Mouse (Mus musculus): ENCODE measurements around the gene Nts.
"Not testable (repeated sequence)": the region's sequence is repeated elsewhere in the genome, so short reads cannot be mapped to it uniquely, and the experiment has no call there.

Nts gene

GRCm38 (mm10) chr10:102490386-102490785, at the start of gene Nts:
Gene Nts (minus strand): TSS chr10:102490486.
- DNase-seq (ENCODE audit: low read depth, low spot score), result no peak

- no peak for DNase-seq (ENCODE audit: low read depth, low spot score)
Measured at GRCm38 (mm10) chr10:102527901-102528300, 37.6 kb upstream of the Nts start.

GRCm38 (mm10) chr10:102514159-102514558, 23.9 kb upstream of the Nts start:
- DNase-seq (ENCODE audit: low read depth, low spot score), result no peak

- peak; percentile 26 for DNase-seq (ENCODE audit: low read depth, low spot score)
Measured at GRCm38 (mm10) chr10:102511807-102512461, 21.6 kb upstream of the Nts start, which contains the start of gene Rassf9. Gene Rassf9 (plus strand): TSS chr10:102512222.

- DNase-seq (ENCODE audit: low read depth, low spot score), result no peak
Measured at GRCm38 (mm10) chr10:102511461-102511806, 21.1 kb upstream of the Nts start.

GRCm38 (mm10) chr10:102507386-102507785, 17.1 kb upstream of the Nts start:
- no peak for DNase-seq (ENCODE audit: low read depth, low spot score)

- peak; percentile 9 for DNase-seq (ENCODE audit: low read depth, low spot score)
Measured at GRCm38 (mm10) chr10:102498754-102499153, 8.5 kb upstream of the Nts start.

GRCm38 (mm10) chr10:102491792-102492191, 1.5 kb upstream of the Nts start:
- DNase-seq (ENCODE audit: low read depth, low spot score), result peak; percentile 30

- DNase-seq (ENCODE audit: low read depth, low spot score), result no peak
Measured at GRCm38 (mm10) chr10:102469412-102469811, 20.9 kb downstream of the Nts start.

- peak; percentile 40 for DNase-seq (ENCODE audit: low read depth, low spot score)
Measured at GRCm38 (mm10) chr10:102451756-102452155, 38.5 kb downstream of the Nts start.

- DNase-seq (ENCODE audit: low read depth, low spot score), result peak; percentile 64
Measured at GRCm38 (mm10) chr10:102449449-102449848, 40.8 kb downstream of the Nts start.

GRCm38 (mm10) chr10:102444912-102445556, 45.3 kb downstream of the Nts start:
- DNase-seq (ENCODE audit: low read depth, low spot score), result no peak

- not testable (repeated sequence) for DNase-seq (ENCODE audit: low read depth, low spot score)
Measured at GRCm38 (mm10) chr10:102435467-102435866, 54.8 kb downstream of the Nts start.

GRCm38 (mm10) chr10:102435048-102435447, 55.2 kb downstream of the Nts start:
- DNase-seq (ENCODE audit: low read depth, low spot score), result not testable (repeated sequence)

All from embryo, embryonic 11.5 days (tissue).